Mouse (Mus musculus): ENCODE results near the gene Pram1.
"Not testable (repeated sequence)": the region's sequence is repeated elsewhere in the genome, so short reads cannot be mapped to it uniquely, and the experiment has no call there.

Gene Pram1

GRCm38 (mm10) chr17:33637516-33638276 lies at the start of gene Pram1:
Gene Pram1 (plus strand): TSS chr17:33638056.
- no peak for DNase-seq (ENCODE audit: low spot score)

DNA sequence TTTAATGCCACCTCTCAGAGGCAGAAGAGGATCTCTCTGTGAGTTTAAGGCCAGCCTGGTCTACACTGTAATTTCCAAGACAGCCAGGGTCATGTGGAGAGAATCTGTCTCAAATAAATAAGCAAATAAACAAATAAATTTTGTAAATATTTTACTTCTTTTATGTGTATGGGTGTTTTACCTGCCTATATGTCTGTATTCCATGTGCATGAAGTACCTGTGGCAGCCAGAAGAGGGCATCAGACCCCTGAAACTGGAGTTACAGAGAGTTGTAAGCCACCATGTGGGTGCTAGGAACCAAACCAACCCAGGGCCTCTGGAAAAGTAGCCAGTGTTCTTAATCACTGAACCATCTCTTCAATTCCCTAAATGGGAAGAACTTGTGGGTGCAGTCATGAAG lies 40.6 kb upstream of the Pram1 start:
- no peak for DNase-seq (ENCODE audit: low spot score)

GRCm38 (mm10) chr17:33598506-33598905 lies 39.4 kb upstream of the Pram1 start:
- DNase-seq (ENCODE audit: low spot score): no peak

GRCm38 (mm10) chr17:33599836-33600475 lies 37.9 kb upstream of the Pram1 start:
- no peak for DNase-seq (ENCODE audit: low spot score)

DNA sequence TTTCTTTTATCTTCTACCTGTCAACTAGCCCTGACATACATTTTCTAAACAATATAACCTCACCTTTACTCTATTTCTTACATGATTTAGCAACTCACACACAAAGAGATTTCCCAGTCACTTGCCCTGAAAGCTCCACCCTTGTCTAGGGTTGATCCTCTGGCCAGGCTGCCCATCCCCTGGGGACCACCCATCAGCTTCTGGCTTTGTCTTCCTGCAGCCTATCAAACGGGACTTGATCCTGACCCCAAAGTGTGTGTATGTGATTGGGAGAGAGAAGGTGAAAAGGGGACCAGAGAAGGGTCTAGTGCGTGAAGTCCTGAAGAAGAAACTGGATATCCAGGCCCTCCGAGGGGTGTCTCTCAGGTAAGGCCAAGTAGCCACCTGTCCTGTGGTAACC lies 37.0 kb upstream of the Pram1 start:
- DNase-seq (ENCODE audit: low spot score): no peak

- no peak for DNase-seq (ENCODE audit: low spot score)
Observed at GRCm38 (mm10) chr17:33601947-33602346, 35.9 kb upstream of the Pram1 start.

DNA sequence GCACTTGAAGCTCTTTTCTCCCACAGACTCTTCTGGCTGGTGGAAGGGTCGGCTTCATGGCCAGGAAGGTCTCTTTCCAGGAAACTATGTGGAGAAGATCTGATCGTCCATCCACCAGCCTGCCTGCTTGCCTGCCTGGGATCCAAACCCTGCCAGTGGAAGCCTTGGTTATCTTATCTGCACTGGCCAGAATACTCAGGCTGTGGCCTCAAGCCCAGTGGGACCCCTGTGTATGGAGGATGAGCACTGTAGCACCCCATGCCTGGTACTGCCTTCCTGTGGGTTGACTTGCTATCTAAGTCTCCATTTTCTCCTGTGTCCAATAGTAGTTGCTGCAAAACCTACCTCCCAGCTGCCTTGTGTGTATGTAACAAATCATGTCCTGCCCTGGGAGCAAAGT lies 30.6 kb upstream of the Pram1 start:
- DNase-seq (ENCODE audit: low spot score): no peak

DNA sequence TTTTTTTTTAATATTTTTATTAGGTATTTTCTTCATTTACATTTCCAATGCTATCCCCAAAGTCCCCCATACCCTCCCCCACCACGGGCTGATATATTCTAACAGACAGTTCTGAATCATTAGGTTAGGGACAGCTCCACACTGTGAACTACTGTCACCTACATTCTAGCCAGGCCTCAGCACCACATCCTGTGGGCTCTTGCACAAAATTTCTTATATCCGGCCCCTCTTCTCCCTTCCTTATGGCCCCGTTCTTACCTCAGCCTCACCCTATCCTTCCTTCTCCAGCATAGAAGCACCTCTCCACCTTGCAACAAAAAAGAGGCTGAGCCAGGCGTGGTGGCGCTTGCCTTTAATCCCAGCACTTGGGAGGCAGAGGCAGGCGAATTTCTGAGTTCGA lies 27.3 kb upstream of the Pram1 start:
- no peak for DNase-seq (ENCODE audit: low spot score)

DNA sequence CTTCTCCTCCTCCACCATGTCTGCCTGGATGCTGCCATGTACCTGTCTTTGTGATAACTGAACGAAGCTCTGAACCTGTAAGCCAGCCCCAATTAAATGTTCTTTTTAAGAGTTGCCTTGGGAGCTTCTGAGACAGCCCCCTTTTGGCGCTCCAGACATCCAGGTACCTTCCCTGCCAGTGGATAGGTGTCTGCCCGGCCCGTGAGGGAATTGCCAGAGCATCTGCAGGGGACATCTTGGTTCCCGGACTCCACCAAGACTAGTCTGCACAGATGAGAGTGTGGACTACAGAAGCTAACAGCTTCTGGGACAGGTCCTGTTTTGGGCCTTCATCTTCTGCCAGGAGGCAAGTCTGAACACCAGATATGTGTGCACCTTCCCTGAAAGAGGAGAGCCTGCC lies 24.1 kb upstream of the Pram1 start:
- DNase-seq (ENCODE audit: low spot score): not testable (repeated sequence)

GRCm38 (mm10) chr17:33627281-33627680 lies 10.6 kb upstream of the Pram1 start:
- no peak for DNase-seq (ENCODE audit: low spot score)

DNA sequence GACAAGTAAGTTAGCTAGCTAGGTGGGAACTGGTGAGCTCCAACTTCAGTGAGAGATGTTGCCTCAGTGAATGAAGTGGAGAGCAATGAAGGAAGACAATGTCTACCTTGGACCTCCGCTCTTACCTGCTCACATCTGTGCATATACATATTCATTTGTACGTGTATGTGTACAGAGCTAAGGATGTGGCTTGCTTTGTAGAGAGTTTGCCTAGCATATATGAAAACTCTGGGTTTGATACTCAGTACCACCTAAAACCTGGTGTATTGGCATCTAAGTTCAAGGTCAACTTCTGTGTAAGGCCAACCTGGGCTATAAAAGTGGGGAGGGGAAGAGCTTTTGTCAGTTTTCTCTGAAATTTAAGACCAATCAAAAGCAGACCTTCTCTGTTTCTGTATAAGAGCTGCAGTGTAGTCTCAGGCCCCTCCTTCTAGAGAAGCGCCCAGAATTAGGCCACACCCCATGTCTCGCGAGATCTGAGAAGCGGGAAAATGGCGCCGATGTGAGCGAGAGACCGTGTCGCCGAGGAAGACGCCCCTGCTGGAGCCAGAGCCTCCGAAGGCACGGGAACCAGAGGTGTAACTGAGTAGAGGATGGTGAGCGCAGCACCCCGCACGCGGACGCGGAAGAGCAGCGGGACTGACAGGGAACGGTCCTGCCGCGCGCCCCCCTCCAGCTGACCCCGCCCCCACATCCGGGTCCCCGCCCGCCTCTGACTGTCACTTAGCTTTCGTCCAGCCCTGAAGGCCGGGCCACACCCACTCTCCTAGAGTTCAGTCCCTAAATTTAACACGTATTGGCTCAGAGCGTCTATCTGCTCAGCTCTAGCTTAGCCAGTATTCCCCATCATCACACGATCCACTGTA lies 9.0 kb upstream of the Pram1 start, which contains the start of gene Zfp414:
Gene Zfp414, plus strand, starts transcription at position 470 of the 866 bp plus-strand sequence.
- peak; percentile 97 for DNase-seq (ENCODE audit: low spot score)

DNA sequence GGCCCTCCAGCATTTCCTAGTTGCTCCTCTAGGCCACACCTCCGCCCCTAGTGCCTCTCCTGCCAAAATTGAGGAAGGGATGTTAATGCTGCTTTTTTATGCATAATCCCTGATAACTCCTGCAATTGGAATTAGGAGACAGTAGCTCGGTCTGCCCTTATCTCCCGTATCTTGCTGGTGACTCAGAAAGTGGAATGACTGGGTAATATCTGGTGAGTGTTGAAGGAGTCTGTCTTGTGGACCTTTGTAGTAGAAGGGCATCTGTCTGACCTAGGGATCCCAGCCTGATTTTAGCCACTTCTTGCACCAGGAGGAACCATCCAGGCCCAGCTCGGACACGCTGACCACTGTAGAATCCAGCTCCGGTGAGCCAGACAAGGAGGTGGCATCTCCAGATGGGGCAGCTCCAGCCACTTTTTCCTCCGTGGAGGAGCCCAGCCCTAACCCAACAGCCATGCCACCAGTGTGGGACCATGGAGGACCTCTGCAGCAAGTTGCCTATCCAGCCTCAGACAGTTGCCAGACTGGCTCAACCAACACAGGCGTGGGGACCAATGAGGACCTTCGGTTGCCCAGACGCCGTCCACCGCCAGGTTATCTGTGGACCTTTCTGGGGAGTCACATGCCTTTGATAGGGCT lies 8.2 kb upstream of the Pram1 start:
- DNase-seq (ENCODE audit: low spot score): no peak

DNA sequence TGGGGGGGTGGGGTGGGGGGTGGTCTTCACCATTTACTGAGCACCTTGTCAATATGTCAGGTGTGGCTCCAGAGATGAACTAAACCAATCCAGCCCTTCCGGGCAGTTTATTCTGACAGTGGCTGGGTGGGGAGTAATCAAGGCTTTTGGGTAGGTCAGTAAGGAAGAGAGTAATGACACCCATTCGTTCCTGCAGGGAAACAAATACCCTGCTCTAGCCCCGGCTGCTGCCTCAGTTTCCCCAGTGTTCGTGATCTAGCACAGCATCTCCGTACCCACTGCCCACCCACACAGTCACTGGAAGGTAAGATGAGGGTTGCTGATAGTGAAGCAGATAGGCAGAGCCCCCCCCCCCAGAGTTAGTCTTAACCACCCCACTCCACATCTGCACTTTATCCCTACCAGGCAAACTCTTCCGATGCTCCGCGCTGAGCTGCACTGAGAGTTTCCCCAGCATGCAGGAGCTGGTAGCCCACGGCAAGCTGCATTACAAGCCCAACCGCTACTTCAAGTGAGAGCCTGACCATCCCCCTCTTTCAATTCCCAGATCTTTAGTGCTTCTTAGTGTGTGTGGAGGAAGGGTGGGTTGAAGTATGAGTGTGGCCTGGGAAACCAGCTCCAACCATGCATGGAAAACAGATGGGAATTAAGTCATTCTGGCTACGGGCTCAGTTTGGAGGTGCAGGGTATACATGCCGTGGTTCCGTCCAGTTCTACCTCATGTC lies 7.5 kb upstream of the Pram1 start:
- DNase-seq (ENCODE audit: low spot score): no peak

DNA sequence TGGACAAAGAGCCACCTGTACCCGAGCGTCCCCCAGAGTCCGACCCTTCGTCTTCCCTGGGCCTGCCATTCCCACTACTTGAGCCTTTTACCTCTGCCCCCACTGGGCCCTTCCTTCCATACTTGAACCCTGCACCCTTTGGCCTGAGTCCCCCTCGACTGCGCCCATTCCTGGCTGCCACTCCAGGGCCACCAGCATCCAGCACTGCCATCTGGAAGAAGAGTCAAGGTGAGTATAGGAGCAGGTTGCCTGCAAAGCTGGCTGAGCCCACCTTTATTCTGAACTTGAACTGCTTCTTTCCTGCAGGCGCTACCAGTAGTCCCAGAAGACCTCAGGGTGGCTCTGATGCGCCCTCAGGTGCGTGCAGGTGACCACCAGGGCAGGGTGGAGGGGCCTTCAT lies 6.6 kb upstream of the Pram1 start:
- no peak for DNase-seq (ENCODE audit: low spot score)

GRCm38 (mm10) chr17:33631796-33632195 lies 6.1 kb upstream of the Pram1 start:
- no peak for DNase-seq (ENCODE audit: low spot score)

DNA sequence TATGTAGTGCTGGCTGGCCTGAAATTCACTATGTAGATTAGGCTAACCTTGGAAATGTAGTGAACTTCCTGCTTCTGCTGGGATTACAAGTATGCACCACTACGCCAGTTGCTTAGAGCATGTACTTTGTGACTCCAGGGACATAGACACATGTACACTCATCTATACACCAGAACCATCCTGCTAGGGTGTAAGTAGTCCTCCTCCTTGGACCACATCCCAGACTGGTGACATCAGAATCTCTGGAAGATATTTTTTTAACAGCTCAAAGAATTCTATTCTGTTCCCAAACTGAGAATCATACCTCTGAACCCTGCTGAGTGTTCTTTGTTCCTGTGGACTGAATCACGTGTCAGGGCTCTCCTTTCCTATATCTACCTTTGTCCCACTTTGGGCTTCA lies 818 bp upstream of the Pram1 start:
- DNase-seq (ENCODE audit: low spot score): no peak

GRCm38 (mm10) chr17:33639743-33640142 lies 1.9 kb downstream of the Pram1 start:
- DNase-seq (ENCODE audit: low spot score): no peak

DNA sequence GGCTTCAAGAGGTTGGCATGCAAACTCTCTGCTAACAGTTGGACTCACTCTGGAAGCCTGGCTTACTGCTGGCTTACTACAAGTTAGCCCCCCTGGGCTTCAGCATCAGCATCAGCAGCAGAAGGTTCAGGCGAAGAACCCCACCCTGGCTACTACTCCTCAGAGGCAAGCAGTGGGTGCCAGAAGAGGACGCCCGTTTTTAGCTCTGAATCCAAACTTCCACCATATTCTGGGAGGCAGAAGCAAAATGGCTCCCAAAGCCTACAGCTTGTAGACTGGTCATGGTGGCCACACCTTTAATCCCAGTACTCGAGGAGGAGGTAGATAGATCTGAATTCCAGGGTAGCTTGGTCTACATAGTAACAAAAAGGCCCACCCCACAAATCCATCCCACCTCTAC lies 6.2 kb downstream of the Pram1 start:
- DNase-seq (ENCODE audit: low spot score): no peak

DNA sequence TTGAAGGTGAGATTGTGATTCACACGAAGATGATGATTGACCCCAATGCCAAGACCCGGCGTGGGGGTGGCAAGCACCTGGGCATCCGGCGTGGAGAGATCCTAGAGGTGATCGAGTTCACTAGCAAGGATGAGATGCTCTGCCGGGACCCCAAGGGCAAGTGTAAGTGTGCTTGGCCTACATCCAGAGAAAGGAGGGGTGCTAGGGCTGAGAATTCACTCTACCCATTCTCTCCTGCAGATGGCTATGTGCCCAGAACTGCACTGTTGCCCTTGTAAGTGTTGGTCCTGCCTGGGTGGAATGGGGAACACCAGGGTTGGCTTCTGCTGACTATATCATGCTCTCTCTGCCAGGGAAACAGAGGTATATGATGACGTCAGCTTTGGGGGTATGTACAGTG lies 7.2 kb downstream of the Pram1 start:
- DNase-seq (ENCODE audit: low spot score): no peak

DNA sequence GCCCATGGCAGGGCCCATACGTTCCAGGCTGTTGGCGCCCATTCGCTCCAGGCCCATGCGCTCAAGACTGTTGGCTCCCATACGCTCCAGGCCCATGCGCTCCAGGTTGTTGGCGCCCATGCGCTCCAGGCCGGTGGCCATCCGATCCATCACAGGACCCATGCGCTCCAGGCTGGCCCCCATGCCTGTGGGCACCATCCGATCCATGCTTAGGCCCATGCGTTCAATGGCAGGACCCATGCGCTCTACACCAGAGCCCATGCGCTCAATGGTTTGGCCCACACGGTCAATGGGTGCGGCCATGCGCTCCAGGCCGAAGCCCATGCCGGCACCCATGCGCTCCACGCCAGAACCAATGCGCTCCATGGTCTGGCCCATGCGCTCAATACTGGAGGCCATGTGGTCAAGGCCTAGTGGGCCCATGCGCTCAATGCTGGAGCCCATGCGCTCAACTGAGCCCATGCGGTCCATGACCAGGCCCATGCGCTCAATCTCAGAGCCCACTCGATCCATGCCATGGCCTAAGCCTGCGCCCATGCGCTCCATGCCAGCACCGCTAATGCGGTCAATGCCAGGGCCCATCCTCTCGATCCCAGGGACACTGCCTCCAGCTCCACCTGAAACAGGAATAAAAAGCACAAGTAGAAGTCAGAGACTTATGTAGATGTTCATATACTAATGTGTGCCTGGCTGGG lies 12.1 kb downstream of the Pram1 start:
- DNase-seq (ENCODE audit: low spot score): no peak

DNA sequence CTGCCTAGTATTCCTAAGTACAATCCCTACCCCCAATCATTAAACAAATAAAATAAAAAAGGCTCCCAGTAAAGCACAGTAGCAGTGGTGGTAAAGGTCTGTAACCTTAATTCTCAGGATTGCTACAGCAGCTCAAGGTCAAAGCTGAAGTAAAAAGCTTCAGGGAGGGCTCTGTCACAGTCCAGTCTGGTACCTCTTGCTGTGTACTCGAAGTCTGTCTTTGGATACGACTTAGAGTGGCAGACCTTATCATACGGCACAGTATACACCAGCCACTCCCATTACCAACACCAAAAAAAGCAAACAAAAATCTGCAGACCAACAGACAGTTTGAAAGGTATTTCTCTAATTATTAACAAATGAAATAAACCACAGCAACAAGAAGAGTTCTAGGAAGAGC lies 29.0 kb downstream of the Pram1 start:
- DNase-seq (ENCODE audit: low spot score): no peak
